Mouse (Mus musculus): ENCODE measurements around the gene Olfr472. TPM values are rescaled to one million over a fixed set of nuclear protein-coding genes. Genes with fewer than 3 reads are reported as not detected.

Olfr472 gene
- total RNA-seq (2014; fragmentation: Nextera tagmentation) (not detected in 2 replicates), total RNA-seq (2017) (not detected in 2 replicates)

GRCm38 (mm10) chr7:107897602-107898001 lies at the start of gene Olfr472:
Gene Olfr472 (plus strand): TSS chr7:107897902.
- ATAC-seq (replicated peaks; ENCODE audit: low FRiP score, low TSS enrichment, poor library complexity, severe bottlenecking): no peak

- ATAC-seq (replicated peaks; ENCODE audit: low FRiP score, low TSS enrichment, poor library complexity, severe bottlenecking): no peak
Observed at GRCm38 (mm10) chr7:107930146-107930545, 32.4 kb downstream of the Olfr472 start, which contains the start of gene Olfr473. Gene Olfr473 (plus strand): TSS chr7:107930446.

- peak; percentile 61; the same call in 1 of the 2 replicates for ATAC-seq (replicated peaks; ENCODE audit: low FRiP score, low TSS enrichment, poor library complexity, severe bottlenecking)
Observed at GRCm38 (mm10) chr7:107952539-107952938, 54.8 kb downstream of the Olfr472 start.

- no peak for ATAC-seq (replicated peaks; ENCODE audit: low FRiP score, low TSS enrichment, poor library complexity, severe bottlenecking)
Observed at GRCm38 (mm10) chr7:107954343-107954742, 56.6 kb downstream of the Olfr472 start, which contains the start of gene Olfr474. Gene Olfr474 (plus strand): TSS chr7:107954643.

Other genes with a start within 250 kb of the Olfr472 start
- not detected in 2 replicates for gene Cyb5r2, start 139.9 kb upstream of the Olfr472 start, total RNA-seq (2014; fragmentation: Nextera tagmentation)
- gene Cyb5r2, start 139.9 kb upstream of the Olfr472 start, total RNA-seq (2017): not detected in 2 replicates
- gene Ovch2, start 96.7 kb upstream of the Olfr472 start, total RNA-seq (2014; fragmentation: Nextera tagmentation): not detected in 2 replicates
- not detected in 2 replicates for gene Ovch2, start 96.7 kb upstream of the Olfr472 start, total RNA-seq (2017)
- not detected in 2 replicates for gene Olfr467, start 85.6 kb upstream of the Olfr472 start, total RNA-seq (2014; fragmentation: Nextera tagmentation)
- not detected in 2 replicates for gene Olfr467, start 85.6 kb upstream of the Olfr472 start, total RNA-seq (2017)
- not detected in 2 replicates for gene Olfr469, start 72.4 kb upstream of the Olfr472 start, total RNA-seq (2014; fragmentation: Nextera tagmentation)
- gene Olfr469, start 72.4 kb upstream of the Olfr472 start, total RNA-seq (2017): not detected in 2 replicates
- gene Olfr470, start 50.4 kb upstream of the Olfr472 start, total RNA-seq (2014; fragmentation: Nextera tagmentation): not detected in 2 replicates
- gene Olfr470, start 50.4 kb upstream of the Olfr472 start, total RNA-seq (2017): not detected in 2 replicates
- gene Olfr473, start 32.5 kb downstream of the Olfr472 start, total RNA-seq (2014; fragmentation: Nextera tagmentation): not detected in 2 replicates
- not detected in 2 replicates for gene Olfr473, start 32.5 kb downstream of the Olfr472 start, total RNA-seq (2017)
- not detected in 2 replicates for gene Olfr474, start 56.7 kb downstream of the Olfr472 start, total RNA-seq (2014; fragmentation: Nextera tagmentation)
- not detected in 2 replicates for gene Olfr474, start 56.7 kb downstream of the Olfr472 start, total RNA-seq (2017)
- not detected in 2 replicates for gene Olfr476, start 66.9 kb downstream of the Olfr472 start, total RNA-seq (2014; fragmentation: Nextera tagmentation)
- gene Olfr476, start 66.9 kb downstream of the Olfr472 start, total RNA-seq (2017): not detected in 2 replicates
- not detected in 2 replicates for gene Olfr477, start 88.8 kb downstream of the Olfr472 start, total RNA-seq (2014; fragmentation: Nextera tagmentation)
- gene Olfr477, start 88.8 kb downstream of the Olfr472 start, total RNA-seq (2017): not detected in 2 replicates
- gene Olfr478, start 136.1 kb downstream of the Olfr472 start, total RNA-seq (2014; fragmentation: Nextera tagmentation): not detected in 2 replicates
- gene Olfr478, start 136.1 kb downstream of the Olfr472 start, total RNA-seq (2017): not detected in 2 replicates
- not detected in 2 replicates for gene Olfr479, start 152.8 kb downstream of the Olfr472 start, total RNA-seq (2014; fragmentation: Nextera tagmentation)
- not detected in 2 replicates for gene Olfr479, start 152.8 kb downstream of the Olfr472 start, total RNA-seq (2017)
- gene Olfr480, start 169.4 kb downstream of the Olfr472 start, total RNA-seq (2014; fragmentation: Nextera tagmentation): not detected in 2 replicates
- gene Olfr480, start 169.4 kb downstream of the Olfr472 start, total RNA-seq (2017): not detected in 2 replicates
- not detected in 2 replicates for gene Olfr481, start 182.0 kb downstream of the Olfr472 start, total RNA-seq (2014; fragmentation: Nextera tagmentation)
- gene Olfr481, start 182.0 kb downstream of the Olfr472 start, total RNA-seq (2017): not detected in 2 replicates
- not detected in 2 replicates for gene Olfr482, start 199.7 kb downstream of the Olfr472 start, total RNA-seq (2014; fragmentation: Nextera tagmentation)
- not detected in 2 replicates for gene Olfr482, start 199.7 kb downstream of the Olfr472 start, total RNA-seq (2017)
- gene Olfr483, start 202.9 kb downstream of the Olfr472 start, total RNA-seq (2014; fragmentation: Nextera tagmentation): not detected in 2 replicates
- gene Olfr483, start 202.9 kb downstream of the Olfr472 start, total RNA-seq (2017): not detected in 2 replicates
- not detected in 2 replicates for gene Olfr484, start 229.5 kb downstream of the Olfr472 start, total RNA-seq (2014; fragmentation: Nextera tagmentation)
- gene Olfr484, start 229.5 kb downstream of the Olfr472 start, total RNA-seq (2017): not detected in 2 replicates

All from megakaryocyte-erythroid progenitor cell, adult 5-6 weeks (primary cell).